Mouse (Mus musculus): ENCODE data around the gene Col6a5. TPM values are rescaled to one million over a fixed set of nuclear protein-coding genes. Genes with fewer than 3 reads are reported as not detected.

The Col6a5 gene
- total RNA-seq (2015; ENCODE audit: low replicate concordance) = not detected in 2 replicates
- not detected in 2 replicates for total RNA-seq (2017; ENCODE audit: low replicate concordance)

DNA sequence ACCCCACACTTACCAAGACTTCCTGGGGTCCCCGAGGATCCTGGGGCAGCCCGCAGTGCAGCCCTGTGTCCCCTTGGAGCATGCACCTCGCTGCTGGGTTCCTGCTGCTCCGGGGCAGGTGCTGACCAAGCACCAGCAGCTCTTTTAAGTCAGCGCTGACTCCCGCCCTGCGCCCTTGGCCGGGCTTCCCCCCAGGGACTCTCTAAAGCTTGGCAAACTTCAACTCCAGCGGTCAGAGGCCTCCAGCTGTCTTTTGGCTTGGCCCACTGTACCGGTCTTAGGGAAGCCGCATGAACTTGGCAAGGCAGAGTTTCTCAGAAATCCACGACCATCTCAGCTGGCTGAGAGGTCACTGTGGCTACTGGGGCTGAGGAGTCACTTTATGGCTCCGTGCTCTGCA is at the start of gene Col6a5:
Gene Col6a5, minus strand, starts transcription at position 111 of the 400 bp plus-strand sequence.
- no peak for ATAC-seq (replicated peaks; ENCODE audit: low FRiP score, poor library complexity, severe bottlenecking)

DNA sequence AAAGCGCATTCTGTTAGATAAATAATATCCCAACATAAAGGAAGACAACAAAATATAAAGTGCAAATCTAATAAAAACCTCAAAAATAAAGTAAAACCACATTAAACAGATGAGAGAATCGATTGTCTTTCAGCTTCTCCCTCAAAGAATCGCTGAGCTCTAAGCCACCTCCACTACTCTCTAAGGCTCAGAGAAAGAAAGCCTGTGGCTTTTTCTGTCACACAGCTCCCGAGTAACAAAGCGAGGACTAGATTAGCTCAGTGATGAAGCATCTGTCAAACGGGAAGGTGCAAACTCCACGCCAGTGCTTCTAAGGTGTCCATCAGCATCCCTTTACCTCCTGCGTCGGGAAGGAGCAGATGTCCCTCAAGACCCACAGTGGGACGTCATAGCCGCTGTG is 37.5 kb upstream of the Col6a5 start:
- ATAC-seq (replicated peaks; ENCODE audit: low FRiP score, poor library complexity, severe bottlenecking) = no peak

DNA sequence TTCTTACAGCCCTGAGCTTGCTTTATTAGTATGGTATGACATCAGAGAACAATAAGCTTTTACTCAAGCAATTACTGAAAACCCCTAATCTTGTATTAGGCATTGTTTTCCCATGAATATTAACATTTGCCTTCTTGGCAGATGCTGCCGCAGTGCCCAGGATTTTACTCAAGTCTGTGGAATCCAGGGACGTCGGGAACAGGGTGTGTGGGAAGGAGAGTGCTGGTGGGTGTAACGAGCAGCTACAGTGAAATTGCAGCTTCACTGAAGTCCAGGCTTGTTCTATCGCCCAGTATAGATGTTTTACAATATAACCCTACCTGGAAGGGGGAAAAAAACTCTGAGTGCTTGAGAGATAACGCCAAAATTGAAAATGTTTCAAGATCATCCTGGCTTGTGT is 32.0 kb upstream of the Col6a5 start:
- ATAC-seq (replicated peaks; ENCODE audit: low FRiP score, poor library complexity, severe bottlenecking) = no peak

DNA sequence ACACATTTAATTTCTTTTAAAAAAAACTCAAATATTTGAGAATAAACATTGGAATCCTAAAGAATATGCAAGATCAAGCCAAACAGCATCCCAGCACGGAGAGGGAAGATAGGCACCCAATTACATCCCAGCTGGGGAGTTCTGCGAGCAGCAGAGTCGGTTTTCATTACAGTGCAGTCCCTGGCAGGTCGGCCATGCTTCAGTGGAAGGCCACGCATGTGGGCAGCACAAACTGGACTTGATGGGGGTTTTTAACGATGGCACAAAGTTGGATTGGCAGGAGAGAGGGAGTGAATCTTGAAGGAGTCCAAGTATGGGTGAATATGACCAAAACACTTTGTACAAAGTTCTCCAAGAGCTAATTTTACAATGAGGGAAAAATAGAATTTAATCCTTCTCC is 29.7 kb upstream of the Col6a5 start:
- no peak for ATAC-seq (replicated peaks; ENCODE audit: low FRiP score, poor library complexity, severe bottlenecking)

DNA sequence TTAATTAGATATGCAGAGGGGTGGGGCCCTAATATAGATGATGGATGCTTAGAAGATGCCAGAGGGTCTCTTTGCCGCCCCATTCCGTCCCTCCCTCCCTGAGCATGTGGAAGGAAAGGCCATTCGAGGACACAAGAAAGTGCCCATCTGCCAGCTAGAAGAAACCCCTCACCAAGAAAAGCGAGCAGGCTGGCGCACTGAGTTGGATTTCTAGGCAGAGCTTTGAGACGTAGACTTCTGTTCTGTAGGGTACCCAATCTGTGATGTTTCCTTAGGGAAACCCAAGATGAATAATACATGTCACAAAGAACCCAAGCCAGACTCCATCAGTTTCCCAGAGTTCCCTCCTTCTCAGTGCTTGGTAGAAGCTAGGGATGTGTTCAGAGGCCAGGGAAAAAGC is 29.0 kb upstream of the Col6a5 start:
- ATAC-seq (replicated peaks; ENCODE audit: low FRiP score, poor library complexity, severe bottlenecking) = no peak

DNA sequence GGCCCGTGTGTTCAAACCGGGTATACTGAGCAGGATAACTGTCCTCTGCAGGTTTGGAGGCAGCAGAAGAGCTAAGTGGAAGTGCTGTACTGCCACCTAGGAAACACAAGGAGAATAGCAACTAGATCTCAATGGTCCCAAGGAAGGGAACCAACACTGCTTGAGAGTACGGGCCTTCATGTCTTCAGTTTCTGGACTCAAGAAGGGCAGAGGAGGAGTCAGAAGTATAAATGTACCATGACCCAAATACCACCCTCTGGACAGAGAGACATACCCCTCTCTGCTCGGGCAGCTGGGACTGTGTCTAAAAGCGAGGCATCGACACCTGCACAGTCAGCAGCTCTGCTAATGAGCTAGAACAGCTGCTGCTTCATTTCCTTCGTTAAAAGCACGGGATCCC is 27.7 kb upstream of the Col6a5 start:
- no peak for ATAC-seq (replicated peaks; ENCODE audit: low FRiP score, poor library complexity, severe bottlenecking)

DNA sequence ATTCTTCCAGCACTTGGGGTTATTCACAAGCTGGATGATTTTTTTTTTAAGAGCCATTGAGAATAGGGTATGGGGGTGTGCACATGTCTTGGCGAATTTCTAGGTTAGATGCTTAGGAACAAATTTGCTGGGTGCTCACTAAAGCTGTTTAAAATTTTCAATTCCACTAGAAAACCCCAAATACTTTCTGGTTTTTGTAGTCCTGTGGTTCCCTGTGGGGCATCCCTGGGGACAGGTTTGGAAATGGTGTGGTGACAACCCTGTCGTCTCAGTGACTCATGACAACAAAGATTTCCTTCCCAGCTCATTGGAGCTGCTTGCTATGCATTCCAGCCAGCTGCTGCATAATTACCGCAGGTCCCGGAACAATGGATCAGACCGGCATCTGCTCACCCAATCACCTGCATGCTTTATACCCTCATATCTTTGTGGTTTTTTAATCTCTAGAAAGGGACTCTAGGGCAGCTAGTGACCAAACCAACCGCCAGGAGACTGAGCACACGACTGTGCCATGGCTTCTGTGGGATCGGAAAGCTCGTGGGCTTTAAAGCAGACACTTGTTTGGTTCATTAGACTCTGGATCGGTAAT is 24.6 kb upstream of the Col6a5 start:
- ATAC-seq (replicated peaks; ENCODE audit: low FRiP score, poor library complexity, severe bottlenecking) = no peak

DNA sequence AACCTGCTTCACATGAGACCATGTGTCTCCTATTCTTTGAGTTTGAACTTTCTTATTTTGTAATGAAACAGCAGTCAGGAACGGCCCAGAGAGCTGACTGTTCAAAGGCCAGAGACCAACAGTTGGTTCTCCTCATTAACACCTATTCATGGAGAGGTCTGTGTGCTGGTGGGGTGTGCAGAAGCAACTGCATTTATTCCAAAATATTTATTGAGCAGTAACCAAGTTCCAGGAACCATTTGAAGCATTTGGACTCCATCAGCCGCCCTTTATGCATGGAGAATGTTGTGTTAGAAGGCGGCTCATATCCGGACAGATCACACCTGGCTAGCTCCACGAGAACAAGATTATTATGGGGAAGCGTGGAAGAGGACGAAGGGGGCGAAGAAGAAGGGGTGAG is 18.0 kb upstream of the Col6a5 start:
- ATAC-seq (replicated peaks; ENCODE audit: low FRiP score, poor library complexity, severe bottlenecking) = no peak

DNA sequence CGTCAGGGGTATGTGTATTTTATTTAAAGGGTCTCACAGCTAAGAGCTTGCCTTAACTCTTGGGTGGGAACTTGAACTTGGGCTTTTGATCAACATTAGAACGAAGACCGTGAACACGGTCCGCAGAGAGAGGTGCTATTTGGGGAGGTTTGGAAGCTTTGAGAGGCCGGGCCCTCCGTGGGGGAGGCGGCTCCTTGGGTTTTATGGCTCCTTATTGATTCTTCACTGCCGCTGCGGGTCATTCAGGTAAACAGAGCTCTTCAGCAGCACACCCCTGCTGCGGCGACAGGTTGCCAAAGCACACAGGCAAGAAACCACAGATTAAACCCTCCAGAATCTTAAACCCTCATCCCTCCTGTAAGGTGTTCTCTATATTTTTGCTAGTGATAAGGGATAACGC is 16.4 kb upstream of the Col6a5 start:
- no peak for ATAC-seq (replicated peaks; ENCODE audit: low FRiP score, poor library complexity, severe bottlenecking)

DNA sequence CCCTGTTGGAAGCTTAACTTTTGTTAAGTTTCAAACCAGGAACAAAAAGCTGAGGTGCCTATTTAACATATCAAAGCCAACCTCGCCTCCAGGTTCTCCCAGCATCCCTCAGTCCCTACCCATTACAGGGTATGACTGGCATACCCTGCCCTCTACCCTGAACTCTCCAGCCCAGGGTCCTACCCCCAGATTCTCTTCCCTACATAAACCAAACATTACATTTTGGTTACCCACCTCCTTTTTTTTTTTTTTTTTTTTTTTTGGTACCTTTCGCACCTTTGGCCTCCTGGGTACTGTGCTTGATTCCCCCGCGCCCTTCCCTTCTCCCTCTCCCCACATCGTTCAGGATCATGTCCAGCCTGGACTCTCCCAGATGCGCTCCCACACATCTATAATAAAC is 15.9 kb upstream of the Col6a5 start:
- no peak for ATAC-seq (replicated peaks; ENCODE audit: low FRiP score, poor library complexity, severe bottlenecking)

DNA sequence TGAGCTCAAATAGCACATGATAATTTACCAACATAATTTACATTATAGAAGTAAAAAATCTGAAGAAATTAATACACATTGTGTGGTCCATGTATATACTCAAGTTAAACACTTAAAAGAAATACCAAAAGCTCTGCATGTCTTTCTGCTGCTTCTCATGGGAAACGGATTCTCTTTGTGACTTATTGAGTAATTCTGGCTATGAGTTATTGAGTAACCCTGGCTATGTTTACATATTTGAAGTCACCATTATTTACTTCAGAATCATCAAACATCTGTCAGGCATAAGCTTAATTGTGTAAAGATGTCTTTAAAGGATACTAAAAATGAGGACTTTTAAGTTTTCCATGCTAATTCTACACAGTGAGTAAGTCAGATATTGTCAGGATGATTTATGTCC is 13.3 kb upstream of the Col6a5 start:
- no peak for ATAC-seq (replicated peaks; ENCODE audit: low FRiP score, poor library complexity, severe bottlenecking)

DNA sequence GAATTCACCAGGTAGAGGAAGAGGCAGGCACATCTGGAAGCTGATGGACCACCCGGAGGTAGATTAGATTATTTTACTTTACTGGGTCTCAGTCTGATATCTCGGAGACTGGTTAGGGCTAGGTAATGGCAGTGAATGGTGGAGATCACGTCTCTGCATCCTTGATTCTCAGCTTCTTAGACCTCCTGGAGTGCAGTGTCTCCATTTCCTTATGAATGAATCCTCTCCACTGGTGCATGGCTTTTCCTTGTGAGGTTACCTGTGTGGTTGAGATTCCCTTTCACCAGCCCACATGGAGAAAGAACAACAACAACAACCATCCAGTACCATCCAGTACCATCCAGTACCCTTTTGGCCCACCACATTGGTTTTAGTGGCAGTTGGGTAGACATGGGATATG is 11.6 kb upstream of the Col6a5 start:
- no peak for ATAC-seq (replicated peaks; ENCODE audit: low FRiP score, poor library complexity, severe bottlenecking)

DNA sequence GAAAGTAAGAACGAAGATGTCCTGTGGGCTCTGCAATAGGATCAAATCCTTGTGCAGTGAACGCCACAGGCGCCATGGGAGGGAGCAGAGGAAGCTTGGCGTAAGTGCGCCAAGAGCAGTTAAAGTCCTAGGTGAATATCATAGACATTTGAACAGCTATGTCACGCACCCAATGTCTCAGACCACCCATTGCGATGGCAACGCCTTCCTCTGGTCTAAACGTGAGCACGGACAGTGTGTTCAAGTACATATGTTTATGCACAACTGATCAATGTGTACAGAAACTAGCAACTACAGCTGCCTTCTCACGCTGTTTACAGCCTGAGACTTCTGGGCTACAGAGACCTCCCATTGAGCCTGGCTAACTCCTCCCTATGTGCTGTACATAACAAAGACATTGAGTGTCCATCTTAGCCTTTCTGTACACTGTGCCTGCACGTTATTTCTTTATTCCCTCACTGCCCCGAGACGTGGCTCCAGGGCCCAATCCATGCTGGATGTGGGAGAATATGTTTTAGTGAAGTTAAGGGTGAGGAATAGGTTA is 11.0 kb upstream of the Col6a5 start:
- ATAC-seq (replicated peaks; ENCODE audit: low FRiP score, poor library complexity, severe bottlenecking) = no peak

DNA sequence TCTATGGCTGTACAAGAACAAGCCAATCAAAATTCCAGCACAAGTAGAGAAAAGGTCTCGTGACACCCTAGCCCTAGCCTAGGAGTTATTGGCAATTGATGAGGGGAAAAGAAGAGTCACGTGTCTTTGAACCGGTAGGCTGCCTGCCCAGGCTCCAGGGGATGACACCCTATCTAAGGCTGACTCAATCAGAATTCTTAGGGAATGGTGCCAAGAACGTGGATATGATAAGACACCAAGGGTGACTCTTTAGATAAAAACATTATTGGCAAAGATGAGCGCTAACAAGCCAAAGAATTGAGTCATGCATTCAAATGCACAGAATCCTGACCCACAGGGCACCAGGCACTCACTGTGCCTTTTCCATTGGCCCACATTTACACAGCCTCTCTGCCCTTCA is 10.5 kb upstream of the Col6a5 start:
- no peak for ATAC-seq (replicated peaks; ENCODE audit: low FRiP score, poor library complexity, severe bottlenecking)

DNA sequence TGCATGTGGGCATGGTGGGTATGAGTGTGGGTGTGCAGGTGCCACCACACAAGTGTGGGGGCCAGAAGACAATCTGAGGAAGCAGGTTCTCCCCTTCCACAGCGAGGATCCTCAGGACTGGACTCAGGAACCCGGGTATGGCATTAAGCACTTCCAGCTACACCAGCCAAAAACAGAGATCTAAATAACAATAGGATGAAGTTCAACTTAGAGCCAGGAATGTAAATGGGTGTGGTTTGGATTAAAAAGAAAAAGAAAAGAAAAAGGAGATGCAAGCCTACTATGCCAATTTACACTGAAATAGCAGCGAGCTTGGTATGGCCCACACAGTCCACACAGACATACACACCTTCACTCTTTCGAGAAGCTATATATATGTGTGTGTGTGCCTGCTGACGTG is 7.5 kb upstream of the Col6a5 start:
- ATAC-seq (replicated peaks; ENCODE audit: low FRiP score, poor library complexity, severe bottlenecking) = no peak

DNA sequence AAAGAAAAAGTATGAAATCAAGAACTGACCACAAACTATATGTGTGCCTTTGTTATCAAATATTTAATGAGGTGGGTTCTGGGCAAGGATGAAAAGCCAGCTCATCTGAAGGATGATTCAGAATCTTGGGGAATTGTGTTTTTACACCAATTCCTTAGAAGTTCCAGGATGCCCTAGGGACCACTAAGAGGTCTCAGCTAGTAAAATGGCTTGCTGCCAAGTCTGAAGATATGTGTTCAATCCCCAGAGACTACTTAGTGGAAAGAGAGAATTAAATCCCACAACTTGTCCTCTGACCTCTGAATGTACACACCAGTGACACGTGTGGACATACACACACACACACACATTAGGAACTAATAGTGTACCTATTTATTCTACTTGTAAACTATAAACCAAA is 1.3 kb downstream of the Col6a5 start:
- no peak for ATAC-seq (replicated peaks; ENCODE audit: low FRiP score, poor library complexity, severe bottlenecking)

DNA sequence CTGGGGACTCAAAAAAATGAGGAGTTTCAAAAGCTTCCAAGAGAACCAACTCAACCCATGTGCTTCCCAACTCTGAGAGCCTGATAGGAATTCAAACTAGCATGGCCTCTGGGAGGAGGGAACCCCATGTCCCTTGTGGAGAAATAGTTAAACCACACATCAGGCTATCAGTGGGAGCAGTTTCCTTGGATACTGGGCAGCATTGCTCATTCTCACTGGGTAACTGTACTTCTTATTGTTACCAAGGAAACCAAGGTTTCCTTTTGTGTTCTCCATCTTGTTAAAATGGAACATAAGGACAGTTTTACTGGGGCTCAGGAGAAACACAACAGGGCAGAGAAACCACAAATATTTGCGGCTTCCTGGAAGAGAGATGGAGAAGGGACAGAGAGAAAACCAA is 10.7 kb downstream of the Col6a5 start:
- ATAC-seq (replicated peaks; ENCODE audit: low FRiP score, poor library complexity, severe bottlenecking) = no peak

DNA sequence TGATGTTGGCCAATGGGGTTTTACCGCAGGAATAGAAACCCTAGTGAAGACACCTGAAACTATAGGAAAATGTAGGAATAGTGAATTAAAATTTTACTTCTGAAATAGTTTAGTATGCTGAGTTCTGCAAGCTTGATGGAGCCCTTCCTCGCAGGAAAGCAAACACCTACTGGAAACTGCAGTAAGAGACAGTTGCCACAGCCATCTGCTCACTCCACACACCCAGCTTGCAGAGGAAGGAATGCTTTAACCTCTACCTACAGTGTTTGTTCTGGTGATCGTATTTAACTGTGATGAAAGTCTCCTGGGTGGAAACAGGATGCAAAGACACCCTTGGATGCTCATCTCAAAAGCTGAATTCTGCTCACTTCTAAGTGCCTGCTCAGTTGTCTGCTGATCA is 12.9 kb downstream of the Col6a5 start:
- ATAC-seq (replicated peaks; ENCODE audit: low FRiP score, poor library complexity, severe bottlenecking) = no peak

DNA sequence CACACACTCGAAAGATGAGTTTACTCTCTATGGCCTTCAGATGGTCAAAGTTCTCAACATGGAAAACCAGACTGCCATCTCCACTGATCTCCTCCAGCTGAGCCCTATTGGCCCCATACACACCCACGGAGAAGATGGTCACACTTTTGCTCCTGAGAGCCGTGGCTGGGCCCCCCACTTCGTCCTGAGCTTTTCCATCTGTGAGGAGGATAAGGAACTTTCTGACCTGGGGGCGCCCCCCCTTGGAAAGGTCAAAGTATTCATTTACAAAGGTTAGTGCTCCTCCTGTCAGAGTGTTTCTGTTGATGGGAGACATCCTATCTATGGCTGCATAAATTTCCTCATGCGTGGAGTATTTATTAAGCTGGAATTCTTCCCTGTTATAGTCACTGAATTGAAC is 26.6 kb downstream of the Col6a5 start:
- no peak for ATAC-seq (replicated peaks; ENCODE audit: low FRiP score, poor library complexity, severe bottlenecking)

DNA sequence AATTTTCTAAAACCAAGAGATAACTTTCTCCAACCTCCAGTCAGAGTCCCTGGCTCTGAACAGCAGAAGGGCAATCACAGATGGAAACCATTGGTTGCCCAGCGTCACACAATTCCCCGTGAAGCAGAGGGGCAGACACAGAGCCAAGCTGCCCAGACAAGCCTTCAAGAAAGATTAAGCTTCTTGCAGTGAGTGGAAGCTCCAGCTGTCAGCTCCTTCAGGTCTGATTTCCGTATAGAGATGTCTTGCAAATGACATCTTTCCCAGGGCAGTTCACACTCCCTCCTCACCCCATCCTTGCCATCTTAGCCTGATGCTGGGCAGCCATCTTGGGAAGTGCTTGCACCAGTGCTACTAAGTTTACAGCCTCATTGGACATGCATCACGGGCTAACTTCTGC is 31.2 kb downstream of the Col6a5 start:
- ATAC-seq (replicated peaks; ENCODE audit: low FRiP score, poor library complexity, severe bottlenecking) = no peak

DNA sequence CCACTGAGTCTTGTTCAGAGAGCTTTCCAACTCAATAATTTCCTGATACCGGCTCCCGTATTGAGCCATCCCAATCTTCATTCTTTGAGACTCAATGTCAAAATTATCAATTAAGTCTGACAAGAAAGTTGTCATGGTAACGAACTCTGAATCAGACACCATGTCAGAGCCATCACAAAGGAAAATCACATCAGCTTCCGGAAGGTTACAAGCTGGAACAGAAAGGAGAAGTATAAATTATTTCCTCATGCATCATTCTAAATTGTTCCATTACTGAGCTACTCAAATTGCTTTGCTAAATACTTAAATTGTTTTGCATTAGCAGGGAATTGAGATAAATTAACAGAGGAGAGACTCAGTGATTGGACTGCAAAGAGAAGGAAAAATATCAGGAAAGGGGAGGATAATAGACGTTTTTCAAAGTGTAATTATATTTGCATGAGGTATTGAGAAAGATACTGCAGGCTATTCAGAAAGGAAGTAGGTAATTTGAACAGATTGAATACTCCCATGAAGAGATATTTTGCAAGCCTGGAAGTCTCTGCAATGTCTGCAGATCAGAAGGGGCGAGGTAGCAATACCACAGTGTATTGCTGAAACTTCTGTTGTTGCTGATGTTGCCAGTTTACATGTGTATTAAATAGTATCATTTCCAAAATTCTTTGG is 31.9 kb downstream of the Col6a5 start:
- ATAC-seq (replicated peaks; ENCODE audit: low FRiP score, poor library complexity, severe bottlenecking) = no peak

DNA sequence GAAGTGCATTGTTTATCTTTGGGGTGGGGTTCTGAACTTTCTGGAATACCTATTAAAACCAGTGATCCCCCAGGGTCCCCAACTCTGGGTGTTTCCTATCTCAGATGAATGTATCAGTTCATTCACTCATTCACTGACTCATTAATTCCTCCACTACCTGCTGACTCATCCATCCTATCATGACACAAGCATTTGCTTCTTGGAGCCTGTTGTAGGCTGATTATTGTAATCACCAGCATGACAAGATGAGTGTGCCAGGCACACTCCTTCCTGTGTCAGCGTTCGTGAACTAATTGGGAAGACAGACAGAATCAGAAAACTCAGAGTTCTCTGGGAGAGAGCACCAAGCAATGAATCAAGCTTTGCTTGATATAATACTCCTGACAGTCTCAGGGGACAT is 36.8 kb downstream of the Col6a5 start:
- no peak for ATAC-seq (replicated peaks; ENCODE audit: low FRiP score, poor library complexity, severe bottlenecking)
